Mouse (Mus musculus) forebrain, embryonic 14.5 days (tissue): ENCODE data around the gene Aif1. TPM values are rescaled to one million over a fixed set of nuclear protein-coding genes. Genes with fewer than 3 reads are reported as not detected.
A peak's percentile ranks its signal among the peaks of the same experiment; 100 is the strongest.

ENCODE experiments used
- ATAC-seq: fragments of 200-750 bp; cut with Nextera tagmentation; 2 replicates; pipeline ENCODE4 v1.8.0; 2017; ENCODE audit warnings: mild to moderate bottlenecking, moderate library complexity
- DNase-seq: peaks from one replicate; pipeline ENCODE4 v3.0.0-alpha.2; 2015; ENCODE audit warnings: low spot score
- H3K27ac ChIP-seq: fragments of 300-500 bp; sonication (generic); 2 replicates; pipeline ENCODE4 v1.5.1; 2014; ENCODE audit warnings: low read depth, mild to moderate bottlenecking, control low read depth, low read length, moderate library complexity
- H3K27me3 ChIP-seq: fragments of 300-500 bp; sonication (generic); replicated peaks from 2 replicates; pipeline ENCODE4 v1.6.1; 2014; ENCODE audit warnings: low read length, control low read depth, mixed read lengths; ENCODE audit not compliant: control insufficient read depth, insufficient read depth
- H3K36me3 ChIP-seq: fragments of 300-500 bp; sonication (generic); 2 replicates; pipeline ENCODE4 v1.6.1; 2014; ENCODE audit warnings: low read length, control low read depth; ENCODE audit not compliant: control insufficient read depth, insufficient read depth
- H3K4me1 ChIP-seq: fragments of 300-500 bp; sonication (generic); 2 replicates; pipeline ENCODE4 v1.6.1; 2014; ENCODE audit warnings: antibody characterized with exemption, low read length, control low read depth; ENCODE audit not compliant: control insufficient read depth, insufficient read depth
- H3K4me2 ChIP-seq: fragments of 300-500 bp; sonication (generic); 2 replicates; pipeline ENCODE4 v1.6.1; 2014; ENCODE audit warnings: mild to moderate bottlenecking, control low read depth, low read length
- H3K4me3 ChIP-seq: fragments of 300-500 bp; sonication (generic); 2 replicates; pipeline ENCODE4 v1.5.1; 2014; ENCODE audit warnings: low read depth, low read length, control low read depth
- H3K9ac ChIP-seq: fragments of 300-500 bp; sonication (generic); 2 replicates; pipeline ENCODE4 v1.6.1; 2014; ENCODE audit warnings: mild to moderate bottlenecking, low read length, control low read depth, moderate library complexity
- H3K9me3 ChIP-seq: fragments of 300-500 bp; sonication (generic); replicated peaks from 2 replicates; pipeline ENCODE4 v1.6.1; 2016; ENCODE audit warnings: low read length, control low read depth, mixed read lengths; ENCODE audit not compliant: control insufficient read depth
- WGBS: fragments of 180-500 bp; shearing (Covaris S2); extraction: QIAGEN DNeasy Blood & Tissue Kit; methylation state at CpG from one replicate; pipeline ENCODE4 v1.1.7; 2014; 5-methylcytosine and 5-hydroxymethylcytosine counted together
- polyA plus RNA-seq: library from polyadenylated mRNA; unstranded; fragments of >200 nt; fragmentation: Nextera tagmentation; extraction: Ambion mirVana; gene quantifications from 2 replicates; pipeline ENCODE4 v1.2.1, GENCODE M21; 2014

Aif1 gene
- polyA plus RNA-seq, 1 experiment from 2014 or later = 7.3 TPM

DNA sequence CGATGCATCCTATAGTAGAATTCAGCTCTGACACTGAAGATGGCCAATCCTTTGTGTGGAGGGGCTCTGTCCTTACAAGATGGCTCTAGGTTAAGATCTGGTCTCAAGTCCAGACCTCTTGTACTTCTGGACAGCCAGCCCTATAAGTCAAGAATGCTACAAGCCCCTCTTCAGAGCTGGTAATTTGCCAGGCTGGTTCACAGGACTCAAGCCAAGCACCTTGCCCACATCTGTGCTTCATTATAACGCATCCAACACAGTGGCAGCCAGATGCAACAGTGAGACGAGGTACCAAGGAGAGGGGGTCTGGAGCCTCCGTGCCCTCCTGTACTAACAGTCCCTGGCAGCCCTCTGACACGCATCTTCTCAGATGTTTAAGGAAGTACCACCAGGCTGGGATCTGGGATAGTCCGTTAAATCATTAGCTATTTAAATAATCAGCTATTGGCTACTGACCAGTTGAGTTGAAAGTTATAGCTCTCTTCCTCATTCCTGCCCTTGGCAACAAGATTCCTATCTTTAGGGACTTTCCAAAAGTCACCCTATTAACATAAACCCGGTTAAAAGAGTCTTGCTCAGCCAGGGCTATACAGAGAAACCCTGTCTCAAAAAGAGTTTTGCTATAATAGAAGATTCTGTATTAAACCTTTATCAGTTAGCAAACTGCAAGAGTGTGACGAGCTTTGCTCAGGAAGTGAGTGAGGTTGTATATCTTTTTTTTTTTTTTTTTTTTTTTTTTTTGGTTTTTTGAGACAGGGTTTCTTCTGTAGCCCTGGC lies 1.5 kb downstream of the Aif1 start:
- Histone ChIP-seq H3K9me3 (no peaks in the 10 kb centered on the region), H3K4me3 (no peak overlapping the region), H3K9ac (no peak overlapping the region), H3K36me3 (no peaks in the 10 kb centered on the region), H3K27me3 (no peaks in the 10 kb centered on the region), H3K27ac (no peak overlapping the region), H3K4me2 (no peak overlapping the region), H3K4me1 (no peaks in the 10 kb centered on the region)
- no peak for DNase-seq
- ATAC-seq = no peak
- WGBS = 78% methylated on average over 8 of the region's 8 CpGs

GRCm38 (mm10) chr17:35173329-35173728 lies 2.5 kb downstream of the Aif1 start:
- DNase-seq (no peak), ATAC-seq (no peak)
- Histone ChIP-seq H3K9ac (no peak overlapping the region), H3K9me3 (no peaks in the 10 kb centered on the region), H3K4me3 (no peak overlapping the region), H3K36me3 (no peaks in the 10 kb centered on the region), H3K27ac (no peak overlapping the region), H3K4me1 (no peaks in the 10 kb centered on the region), H3K27me3 (no peaks in the 10 kb centered on the region), H3K4me2 (no peak overlapping the region)
- WGBS = 72% methylated on average over 3 of the region's 3 CpGs

DNA sequence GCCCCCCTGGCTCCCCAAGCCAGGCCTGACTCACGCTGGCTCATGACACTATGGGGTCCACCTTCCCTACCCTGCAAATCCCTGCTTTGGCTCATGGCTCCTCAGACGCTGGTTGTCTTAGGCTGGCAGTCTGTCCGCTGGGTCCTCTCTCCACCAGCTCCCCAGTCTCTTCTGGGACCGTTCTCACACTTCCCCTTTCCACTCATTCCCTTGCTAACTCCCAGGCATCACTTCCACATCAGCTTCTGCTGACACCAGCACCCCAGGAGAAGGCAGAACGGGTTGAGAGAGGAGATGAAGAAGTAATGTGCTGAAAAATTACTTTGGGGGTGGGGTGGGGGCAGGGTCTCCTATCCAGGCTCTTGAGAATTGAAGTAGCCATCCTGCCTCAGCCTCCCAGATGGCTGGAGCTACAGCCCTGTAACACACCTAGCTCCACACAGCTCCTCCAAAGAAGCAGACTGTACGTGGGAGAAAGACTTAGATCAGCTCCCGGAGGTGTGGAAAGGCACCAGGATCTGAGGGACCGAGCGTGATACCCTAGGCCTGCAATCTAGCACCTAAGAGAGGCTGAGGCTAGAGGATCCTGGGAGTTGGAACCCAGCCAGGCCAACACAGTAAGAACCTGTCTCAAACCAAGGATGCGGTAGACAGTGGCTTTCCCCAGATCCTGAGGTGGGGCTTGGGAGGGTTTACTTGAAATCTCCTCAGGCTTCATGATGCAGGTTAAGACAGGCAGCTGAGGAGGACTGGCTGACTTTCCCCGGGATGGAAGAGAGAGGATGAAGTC lies 3.2 kb downstream of the Aif1 start:
- ATAC-seq = no peak
- 65% methylated on average over 11 of the region's 11 CpGs for WGBS
- no peaks in the 10 kb centered on the region for H3K4me1 ChIP-seq
- no peak overlapping the region for H3K9ac ChIP-seq
- no peak overlapping the region for H3K4me2 ChIP-seq
- no peak overlapping the region for H3K27ac ChIP-seq
- no peaks in the 10 kb centered on the region for H3K36me3 ChIP-seq
- no peaks in the 10 kb centered on the region for H3K27me3 ChIP-seq
- no peak overlapping the region for H3K4me3 ChIP-seq
- no peak for DNase-seq
- H3K9me3 ChIP-seq = no peaks in the 10 kb centered on the region

GRCm38 (mm10) chr17:35168541-35169207 lies 7.2 kb downstream of the Aif1 start:
- Histone ChIP-seq H3K9ac (no peak overlapping the region), H3K27me3 (no peaks in the 10 kb centered on the region), H3K9me3 (no peaks in the 10 kb centered on the region), H3K27ac (peak overlapping the region; percentile 50; the same call in 1 of the 2 replicates), H3K4me2 (no peak overlapping the region), H3K36me3 (no peaks in the 10 kb centered on the region), H3K4me1 (peaks cover 6% of the 10 kb centered on the region; the same call in 1 of the 2 replicates), H3K4me3 (no peak overlapping the region)
- ATAC-seq (no peak), DNase-seq (peak; percentile 87)
- WGBS = 18% methylated on average over 4 of the region's 4 CpGs

DNA sequence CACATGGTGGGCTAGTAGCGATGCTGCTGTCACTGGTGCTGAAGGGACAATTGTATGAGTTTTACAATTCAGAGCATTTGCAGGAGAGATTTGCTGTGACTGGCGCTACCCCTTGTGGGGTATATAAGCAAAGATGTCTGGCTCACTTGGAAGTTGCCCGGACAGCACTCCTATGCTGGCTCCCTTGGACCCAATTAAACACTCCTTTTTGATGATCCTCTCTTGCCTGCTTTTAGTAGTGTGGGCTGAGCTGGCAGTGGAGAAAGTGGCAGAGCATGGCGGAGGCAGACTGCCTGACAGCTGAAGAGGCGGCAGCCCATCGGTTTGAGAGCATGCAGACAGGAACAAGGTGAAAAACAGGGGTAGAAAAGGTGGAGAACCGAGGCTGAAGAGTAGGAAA lies 8.1 kb downstream of the Aif1 start:
- Histone ChIP-seq H3K4me2 (no peak overlapping the region), H3K4me3 (no peak overlapping the region), H3K36me3 (no peaks in the 10 kb centered on the region), H3K27me3 (no peaks in the 10 kb centered on the region), H3K27ac (no peak overlapping the region), H3K9me3 (no peaks in the 10 kb centered on the region), H3K4me1 (peaks cover 9% of the 10 kb centered on the region), H3K9ac (no peak overlapping the region)
- DNase-seq (no peak), ATAC-seq (no peak)
- WGBS = 87% methylated on average over 7 of the region's 7 CpGs

DNA sequence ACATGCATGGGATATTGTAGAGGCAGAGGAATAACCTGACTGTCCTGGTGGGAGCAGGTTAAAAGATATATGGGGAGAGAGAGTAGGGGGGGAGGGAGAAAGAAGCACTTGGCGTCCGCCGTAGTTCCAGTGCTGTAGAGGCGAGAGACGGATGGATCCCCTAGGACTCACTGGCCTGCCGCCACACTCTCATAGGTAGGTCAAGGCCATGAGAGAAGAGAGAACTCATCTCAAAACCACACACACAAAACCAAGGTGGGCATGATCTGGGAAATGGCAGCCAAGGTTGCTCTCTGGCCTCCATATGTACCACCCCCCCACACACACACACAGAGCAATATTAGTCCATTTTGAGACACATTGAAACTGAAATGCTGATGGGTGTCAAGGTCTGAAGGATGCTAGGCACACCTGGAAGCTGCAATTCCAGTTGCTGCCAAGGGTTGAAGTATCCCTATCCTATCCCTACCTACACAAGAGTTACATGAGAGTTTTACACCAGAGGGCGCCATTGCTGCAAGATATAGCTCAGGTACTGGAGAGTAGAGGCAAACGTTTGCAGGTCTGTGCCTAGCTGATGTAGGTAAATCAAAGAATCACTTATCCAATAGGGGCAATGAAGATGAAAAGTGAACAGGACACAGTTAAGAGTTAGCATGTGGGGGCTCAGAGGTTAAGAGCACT lies 9.4 kb downstream of the Aif1 start:
- peak overlapping the region; percentile 100 for H3K4me3 ChIP-seq
- DNase-seq = peak; percentile 82

DNA sequence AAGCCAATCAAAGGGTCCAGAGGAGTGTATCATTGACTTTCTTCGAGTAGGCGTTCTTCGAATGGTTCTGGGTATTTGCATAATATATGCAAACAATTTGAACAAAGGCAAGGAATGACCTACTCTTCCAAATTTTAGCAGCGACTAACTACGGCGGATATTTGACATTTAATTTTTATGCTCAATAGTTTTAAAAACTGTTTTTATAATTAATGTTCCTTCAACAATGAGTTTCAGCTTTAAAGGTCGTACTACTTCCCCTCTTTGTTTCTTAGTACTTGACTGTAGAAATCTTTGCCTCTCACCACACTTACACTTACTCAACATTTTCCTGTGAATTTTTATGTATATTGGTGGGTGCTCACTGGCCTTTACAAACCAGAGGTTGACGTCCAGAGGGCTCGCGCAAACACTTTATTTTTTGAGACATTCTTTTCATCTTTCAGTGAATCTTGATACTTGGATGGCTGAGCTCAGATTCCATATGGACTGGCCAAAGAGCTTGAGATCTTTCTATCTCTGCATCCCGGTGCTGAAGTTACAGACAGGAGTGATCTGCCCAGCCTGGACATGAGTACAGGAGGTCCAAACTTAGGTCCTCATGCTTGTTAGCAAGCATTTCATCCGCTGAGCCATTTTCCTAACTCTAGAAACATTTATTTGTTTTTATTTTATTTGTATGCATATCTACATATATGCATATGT lies 10.3 kb downstream of the Aif1 start:
- H3K27me3 ChIP-seq = no peaks in the 10 kb centered on the region
- 18% methylated on average over 12 of the region's 12 CpGs for WGBS
- no peak for DNase-seq

More for the DNA sequence above, 9.4 kb downstream of the Aif1 start:
- H3K4me2 ChIP-seq = peak overlapping the region; percentile 63
- ATAC-seq = no peak
- H3K4me1 ChIP-seq = peaks cover 18% of the 10 kb centered on the region
- H3K9ac ChIP-seq = peak overlapping the region; percentile 64
- WGBS = 70% methylated on average over 8 of the region's 8 CpGs
- peak overlapping the region; percentile 97 for H3K27ac ChIP-seq
- H3K27me3 ChIP-seq = no peaks in the 10 kb centered on the region
- H3K36me3 ChIP-seq = peaks cover 11% of the 10 kb centered on the region
- H3K9me3 ChIP-seq = no peaks in the 10 kb centered on the region

More for the DNA sequence above, 10.3 kb downstream of the Aif1 start:
- ATAC-seq = peak; percentile 87
- Histone ChIP-seq H3K36me3 (peaks cover 20% of the 10 kb centered on the region), H3K4me3 (peak overlapping the region; percentile 100), H3K4me2 (peak overlapping the region; percentile 63), H3K27ac (peak overlapping the region; percentile 97), H3K9ac (peak overlapping the region; percentile 64), H3K4me1 (peaks cover 18% of the 10 kb centered on the region), H3K9me3 (no peaks in the 10 kb centered on the region)
